Mouse (Mus musculus) testis, postnatal 10 days (tissue): Measurements from ENCODE around the gene B9d2.

Source experiments
- DNase-seq: peaks from one replicate; pipeline ENCODE4 v3.0.0; 2021; ENCODE audit warnings: low spot score

Gene B9d2

GRCm38 (mm10) chr7:25731294-25732055 is 50.9 kb downstream of the B9d2 start:
- no peak for DNase-seq

DNA sequence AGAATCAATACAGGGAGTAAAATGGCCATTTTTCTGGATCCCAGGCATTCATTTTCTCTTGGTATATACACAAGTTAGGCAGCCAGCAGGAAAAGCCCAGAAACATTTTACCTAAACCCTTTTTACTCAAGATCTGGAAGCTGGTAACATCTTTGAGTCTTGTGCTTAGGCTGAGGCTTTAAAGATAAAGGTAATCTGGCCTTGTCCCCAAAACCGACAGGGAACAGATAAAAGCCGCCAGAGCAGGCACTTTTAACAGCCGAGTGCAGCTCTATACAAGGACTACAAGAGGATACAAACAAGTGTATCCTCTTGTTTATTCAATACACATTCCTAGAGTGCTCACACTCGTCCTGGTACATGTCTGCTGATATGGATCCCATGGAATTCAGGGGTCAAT is 54.4 kb downstream of the B9d2 start:
- no peak for DNase-seq
